Mouse (Mus musculus) liver, embryonic 12.5 days (tissue): Measurements from ENCODE around the gene Ube2cbp. TPM values are rescaled to one million over a fixed set of nuclear protein-coding genes. Genes with fewer than 3 reads are reported as not detected.
A peak's percentile ranks its signal among the peaks of the same experiment; 100 is the strongest.

Experiments used
- ATAC-seq: fragments of 200-750 bp; cut with Nextera tagmentation; 2 replicates; pipeline ENCODE4 v1.8.0; 2017; ENCODE audit warnings: moderate number of reproducible peaks, mild to moderate bottlenecking, moderate library complexity
- H3K27ac ChIP-seq: fragments of 300-500 bp; sonication (generic); 2 replicates; pipeline ENCODE4 v1.5.1; 2016; ENCODE audit warnings: mild to moderate bottlenecking
- H3K27me3 ChIP-seq: fragments of 300-500 bp; sonication (generic); replicated peaks from 2 replicates; pipeline ENCODE4 v1.6.1; 2016; ENCODE audit warnings: mild to moderate bottlenecking, moderate library complexity
- H3K36me3 ChIP-seq: fragments of 300-500 bp; sonication (generic); 2 replicates; pipeline ENCODE4 v1.6.1; 2016; ENCODE audit warnings: mild to moderate bottlenecking, moderate library complexity
- H3K4me1 ChIP-seq: fragments of 300-500 bp; sonication (generic); 2 replicates; pipeline ENCODE4 v1.6.1; 2016
- H3K4me2 ChIP-seq: fragments of 300-500 bp; sonication (generic); 2 replicates; pipeline ENCODE4 v1.6.1; 2016; ENCODE audit warnings: mild to moderate bottlenecking, moderate library complexity
- H3K4me3 ChIP-seq: fragments of 300-500 bp; sonication (generic); 2 replicates; pipeline ENCODE4 v1.5.1; 2016; ENCODE audit warnings: mild to moderate bottlenecking, moderate library complexity
- H3K9ac ChIP-seq: fragments of 300-500 bp; sonication (generic); 2 replicates; pipeline ENCODE4 v1.6.1; 2016; ENCODE audit warnings: mild to moderate bottlenecking, moderate library complexity
- H3K9me3 ChIP-seq: fragments of 300-500 bp; sonication (generic); replicated peaks from 2 replicates; pipeline ENCODE4 v1.6.1; 2016; ENCODE audit warnings: mild to moderate bottlenecking, moderate library complexity
- WGBS: fragments of 180-500 bp; shearing (Covaris S2); methylation state at CpG from one replicate; pipeline ENCODE4 v1.1.7; 2016; ENCODE audit not compliant: insufficient replicate concordance; 5-methylcytosine and 5-hydroxymethylcytosine counted together
- polyA plus RNA-seq: library from polyadenylated mRNA; unstranded; fragments of >200 nt; fragmentation: Nextera tagmentation; extraction: Ambion mirVana; gene quantifications from 2 replicates; pipeline ENCODE4 v1.2.1, GENCODE M21; 2016

The Ube2cbp gene
- polyA plus RNA-seq, 1 experiment from 2014 or later, result 4.1 TPM

GRCm38 (mm10) chr9:86466990-86467870 is 2.5 kb upstream of the Ube2cbp start, which contains the start of gene Dop1a:
Gene Dop1a (plus strand): TSS chr9:86467154.
- no peaks in the 10 kb centered on the region for H3K36me3 ChIP-seq
- H3K4me3 ChIP-seq, result peak within 1 kb of the TSS; percentile 66
- 3% methylated on average over 86 of the region's 93 CpGs for whole genome bisulfite sequencing

GRCm38 (mm10) chr9:86453626-86454025 is 11.1 kb downstream of the Ube2cbp start:
- Histone ChIP-seq H3K4me2 (no peak overlapping the region), H3K9me3 (no peaks in the 10 kb centered on the region), H3K27me3 (no peaks in the 10 kb centered on the region), H3K27ac (no peak overlapping the region), H3K36me3 (no peaks in the 10 kb centered on the region), H3K4me1 (peaks cover 8% of the 10 kb centered on the region), H3K4me3 (no peak overlapping the region), H3K9ac (no peak overlapping the region)
- 70% methylated on average over 3 of the region's 3 CpGs for WGBS
- no peak for ATAC-seq

More at GRCm38 (mm10) chr9:86466990-86467870, 2.5 kb upstream of the Ube2cbp start, which contains the start of gene Dop1a:
- H3K4me2 ChIP-seq, result peak within 1 kb of the TSS; percentile 77
- peak within 1 kb of the TSS; percentile 79 for H3K9ac ChIP-seq
- ATAC-seq, result peak; percentile 94
- H3K9me3 ChIP-seq, result no peaks in the 10 kb centered on the region
- peaks cover 28% of the 10 kb centered on the region for H3K4me1 ChIP-seq
- peak within 1 kb of the TSS; percentile 63 for H3K27ac ChIP-seq
- no peaks in the 10 kb centered on the region; the same call in 1 of the 2 replicates for H3K27me3 ChIP-seq

GRCm38 (mm10) chr9:86451617-86452016 is 13.1 kb downstream of the Ube2cbp start:
- Histone ChIP-seq H3K9me3 (no peaks in the 10 kb centered on the region), H3K27me3 (no peaks in the 10 kb centered on the region), H3K4me1 (peaks cover 8% of the 10 kb centered on the region), H3K4me2 (peak overlapping the region; percentile 53), H3K27ac (no peak overlapping the region), H3K4me3 (peak overlapping the region; percentile 6; the same call in 1 of the 2 replicates), H3K36me3 (no peaks in the 10 kb centered on the region; the same call in 1 of the 2 replicates), H3K9ac (no peak overlapping the region)
- peak; percentile 77 for ATAC-seq
- WGBS, result 3% methylated on average over 13 of the region's 13 CpGs

- Histone ChIP-seq H3K9ac (no peak overlapping the region), H3K27me3 (no peaks in the 10 kb centered on the region), H3K4me2 (peak overlapping the region; percentile 53), H3K27ac (no peak overlapping the region), H3K9me3 (no peaks in the 10 kb centered on the region), H3K4me3 (no peak overlapping the region), H3K4me1 (peaks cover 8% of the 10 kb centered on the region), H3K36me3 (no peaks in the 10 kb centered on the region; the same call in 1 of the 2 replicates)
- 28% methylated on average over 6 of the region's 6 CpGs for WGBS
- peak; percentile 64; the same call in 1 of the 2 replicates for ATAC-seq
Observed at GRCm38 (mm10) chr9:86451094-86451493, 13.7 kb downstream of the Ube2cbp start.

GRCm38 (mm10) chr9:86449581-86449980 is 15.2 kb downstream of the Ube2cbp start:
- Histone ChIP-seq H3K27me3 (no peaks in the 10 kb centered on the region), H3K9ac (no peak overlapping the region), H3K9me3 (no peaks in the 10 kb centered on the region), H3K4me3 (no peak overlapping the region), H3K36me3 (no peaks in the 10 kb centered on the region; the same call in 1 of the 2 replicates), H3K4me1 (peaks cover 8% of the 10 kb centered on the region), H3K4me2 (no peak overlapping the region), H3K27ac (no peak overlapping the region)
- 8% methylated on average over 11 of the region's 11 CpGs for WGBS
- no peak for ATAC-seq

- Histone ChIP-seq H3K27ac (no peak overlapping the region), H3K4me2 (no peak overlapping the region), H3K27me3 (no peaks in the 10 kb centered on the region), H3K4me1 (peaks cover 8% of the 10 kb centered on the region), H3K36me3 (no peaks in the 10 kb centered on the region; the same call in 1 of the 2 replicates), H3K9me3 (no peaks in the 10 kb centered on the region), H3K9ac (no peak overlapping the region), H3K4me3 (no peak overlapping the region)
- no peak for ATAC-seq
- 74% methylated on average over 8 of the region's 8 CpGs for WGBS
Observed at GRCm38 (mm10) chr9:86447431-86447830, 17.3 kb downstream of the Ube2cbp start.

GRCm38 (mm10) chr9:86446847-86447246 is 17.9 kb downstream of the Ube2cbp start:
- no peaks in the 10 kb centered on the region for H3K9me3 ChIP-seq
- H3K4me3 ChIP-seq, result no peak overlapping the region
- H3K4me2 ChIP-seq, result no peak overlapping the region
- H3K9ac ChIP-seq, result no peak overlapping the region
- no peaks in the 10 kb centered on the region for H3K27me3 ChIP-seq
- ATAC-seq, result no peak
- H3K27ac ChIP-seq, result no peak overlapping the region
- peaks cover 8% of the 10 kb centered on the region for H3K4me1 ChIP-seq
- WGBS, result 64% methylated on average over 7 of the region's 7 CpGs
- H3K36me3 ChIP-seq, result no peaks in the 10 kb centered on the region; the same call in 1 of the 2 replicates

GRCm38 (mm10) chr9:86442248-86442647 is 22.5 kb downstream of the Ube2cbp start:
- no peak for ATAC-seq

GRCm38 (mm10) chr9:86438337-86439009 is 26.3 kb downstream of the Ube2cbp start:
- Histone ChIP-seq H3K4me1 (no peaks in the 10 kb centered on the region), H3K27ac (no peak overlapping the region), H3K9ac (no peak overlapping the region), H3K4me2 (no peak overlapping the region), H3K9me3 (no peaks in the 10 kb centered on the region), H3K4me3 (no peak overlapping the region), H3K36me3 (no peaks in the 10 kb centered on the region), H3K27me3 (no peaks in the 10 kb centered on the region)
- ATAC-seq, result no peak
- 76% methylated on average over 11 of the region's 11 CpGs for WGBS

More at GRCm38 (mm10) chr9:86442248-86442647, 22.5 kb downstream of the Ube2cbp start:
- Histone ChIP-seq H3K27me3 (no peaks in the 10 kb centered on the region), H3K9ac (no peak overlapping the region), H3K27ac (no peak overlapping the region), H3K4me3 (no peak overlapping the region), H3K36me3 (no peaks in the 10 kb centered on the region; the same call in 1 of the 2 replicates), H3K4me1 (no peaks in the 10 kb centered on the region), H3K4me2 (no peak overlapping the region), H3K9me3 (no peaks in the 10 kb centered on the region)
- WGBS, result 72% methylated on average over 4 of the region's 4 CpGs

- H3K36me3 ChIP-seq, result no peaks in the 10 kb centered on the region
- no peak for ATAC-seq
- H3K27ac ChIP-seq, result no peak overlapping the region
- WGBS, result 89% methylated on average over 8 of the region's 8 CpGs
- H3K27me3 ChIP-seq, result no peaks in the 10 kb centered on the region
- H3K9ac ChIP-seq, result no peak overlapping the region
- H3K9me3 ChIP-seq, result no peaks in the 10 kb centered on the region
- H3K4me3 ChIP-seq, result no peak overlapping the region
- H3K4me2 ChIP-seq, result no peak overlapping the region
- no peaks in the 10 kb centered on the region for H3K4me1 ChIP-seq
Observed at GRCm38 (mm10) chr9:86436608-86437007, 28.1 kb downstream of the Ube2cbp start.

- no peaks in the 10 kb centered on the region for H3K27me3 ChIP-seq
- no peaks in the 10 kb centered on the region for H3K36me3 ChIP-seq
- no peak overlapping the region for H3K4me2 ChIP-seq
- WGBS, result 78% methylated on average over 3 of the region's 3 CpGs
- no peak overlapping the region for H3K9ac ChIP-seq
- H3K27ac ChIP-seq, result no peak overlapping the region
- no peaks in the 10 kb centered on the region for H3K9me3 ChIP-seq
- no peak overlapping the region for H3K4me3 ChIP-seq
- ATAC-seq, result no peak
- no peaks in the 10 kb centered on the region for H3K4me1 ChIP-seq
Observed at GRCm38 (mm10) chr9:86435510-86435909, 29.2 kb downstream of the Ube2cbp start.

GRCm38 (mm10) chr9:86423331-86423730 is 41.4 kb downstream of the Ube2cbp start:
- H3K9ac ChIP-seq, result no peak overlapping the region
- ATAC-seq, result no peak
- WGBS, result 68% methylated on average over 4 of the region's 4 CpGs

More at GRCm38 (mm10) chr9:86423331-86423730, 41.4 kb downstream of the Ube2cbp start:
- Histone ChIP-seq H3K4me3 (no peak overlapping the region), H3K4me1 (no peaks in the 10 kb centered on the region), H3K9me3 (no peaks in the 10 kb centered on the region), H3K27me3 (no peaks in the 10 kb centered on the region), H3K4me2 (no peak overlapping the region), H3K27ac (no peak overlapping the region), H3K36me3 (no peaks in the 10 kb centered on the region)
